Mouse (Mus musculus) lung, postnatal 0 days (tissue): ENCODE measurements around the gene Angptl8.

Source experiments
- CTCF ChIP-seq: IDR thresholded peaks from 2 replicates; pipeline ENCODE4 v1.5.1; 2016; ENCODE audit warnings: antibody characterized with exemption, mild to moderate bottlenecking
- EP300 ChIP-seq: IDR thresholded peaks from 2 replicates; pipeline ENCODE4 v1.6.1; 2016; ENCODE audit warnings: antibody characterized with exemption, mild to moderate bottlenecking, control low read depth

- TF ChIP-seq CTCF = no peak
- TF ChIP-seq EP300 = no peak
These were observed 36.3 kb upstream of the Angptl8 start for GRCm38 (mm10) chr9:21799010-21799350.
